Mouse (Mus musculus): Measurements from ENCODE around the gene Isyna1. TPM values are rescaled to one million over a fixed set of nuclear protein-coding genes. Genes with fewer than 3 reads are reported as not detected.

Gene Isyna1
- polyA plus RNA-seq (2014; fragmentation: Nextera tagmentation; extraction: Ambion mirVana), result 100 and 114 TPM in 2 replicates

DNA sequence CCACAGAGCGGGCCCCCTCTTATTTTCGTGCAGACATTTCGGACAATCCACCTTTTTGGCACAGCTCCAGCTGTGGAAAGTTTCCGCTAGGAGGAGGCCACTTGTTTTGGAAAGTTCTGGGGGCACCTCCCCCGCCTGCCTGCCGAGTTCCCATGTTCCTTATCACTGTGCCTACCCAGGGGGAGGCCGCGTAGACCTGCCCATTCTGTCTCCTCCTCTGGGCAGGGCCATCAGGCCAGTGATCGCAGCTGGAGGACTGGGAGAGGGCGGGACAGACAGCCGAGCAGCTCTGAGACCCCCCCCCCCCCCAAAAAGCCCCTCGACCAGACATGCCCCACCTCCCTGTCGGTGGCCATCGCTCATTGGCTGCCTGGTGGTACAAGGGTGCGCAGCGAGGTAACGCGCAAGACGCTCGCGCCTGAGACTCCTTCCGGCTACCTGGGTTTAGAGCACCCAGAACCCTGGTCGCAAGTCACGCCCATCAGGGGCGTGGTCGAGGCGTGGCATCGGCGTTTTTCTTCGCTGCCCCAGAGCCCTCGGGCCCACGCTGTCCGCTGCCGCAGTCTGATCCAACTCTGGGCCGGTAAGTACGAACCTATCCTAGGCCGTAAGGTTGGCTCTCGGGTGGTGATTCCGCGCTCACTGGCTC lies at the start of gene Isyna1:
Gene Isyna1, plus strand, starts transcription at position 413 of the 649 bp plus-strand sequence.
- WGBS, result under 1% methylated on average over 40 of the region's 40 CpGs
- peak; percentile 96 for DNase-seq (ENCODE audit: low spot score)
- Histone ChIP-seq H3K9ac (ENCODE audit: low read length) (peak within 1 kb of the TSS; percentile 67), H3K4me3 (ENCODE audit: low read depth, low read length) (peak within 1 kb of the TSS; percentile 63), H3K4me2 (ENCODE audit: low read depth, severe bottlenecking) (peak within 1 kb of the TSS; percentile 95), H3K27ac (replicated peaks; ENCODE audit: low read depth, low read length) (peak within 1 kb of the TSS; percentile 72), H3K36me3 (ENCODE audit: control insufficient read depth, insufficient read depth, low read length) (peaks cover 11% of the 10 kb centered on the region), H3K4me1 (ENCODE audit: control insufficient read depth, insufficient read depth, low read length) (peaks cover 36% of the 10 kb centered on the region), H3K27me3 (ENCODE audit: control insufficient read depth, insufficient read depth, low read length) (0 out of 2 replicates have a peak, but pooled peaks cover 2% of the 10 kb centered on the region), H3K9me3 (ENCODE audit: control insufficient read depth, low read length) (no peaks in the 10 kb centered on the region)
- peak; percentile 88 for ATAC-seq (ENCODE audit: insufficient number of reproducible peaks, low FRiP score, low TSS enrichment, low read depth)

- WGBS, result 90% methylated on average over 4 of the region's 4 CpGs
- no peak for ATAC-seq (ENCODE audit: insufficient number of reproducible peaks, low FRiP score, low TSS enrichment, low read depth)
- no peaks in the 10 kb centered on the region for H3K4me1 ChIP-seq (ENCODE audit: control insufficient read depth, insufficient read depth, low read length)
Measured at GRCm38 (mm10) chr8:70546412-70546811, 47.8 kb upstream of the Isyna1 start.

GRCm38 (mm10) chr8:70547762-70548161 lies 46.4 kb upstream of the Isyna1 start:
- Histone ChIP-seq H3K9ac (ENCODE audit: low read length) (no peak overlapping the region), H3K27me3 (ENCODE audit: control insufficient read depth, insufficient read depth, low read length) (no peaks in the 10 kb centered on the region), H3K4me3 (ENCODE audit: low read depth, low read length) (no peak overlapping the region), H3K36me3 (ENCODE audit: control insufficient read depth, insufficient read depth, low read length) (no peaks in the 10 kb centered on the region; the same call in 1 of the 2 replicates), H3K4me1 (ENCODE audit: control insufficient read depth, insufficient read depth, low read length) (no peaks in the 10 kb centered on the region), H3K9me3 (ENCODE audit: control insufficient read depth, low read length) (no peaks in the 10 kb centered on the region), H3K27ac (replicated peaks; ENCODE audit: low read depth, low read length) (no peak overlapping the region), H3K4me2 (ENCODE audit: low read depth, severe bottlenecking) (no peak overlapping the region)
- DNase-seq (ENCODE audit: low spot score) (no peak), ATAC-seq (ENCODE audit: insufficient number of reproducible peaks, low FRiP score, low TSS enrichment, low read depth) (no peak)
- 92% methylated on average over 6 of the region's 6 CpGs for WGBS

More at GRCm38 (mm10) chr8:70546412-70546811, 47.8 kb upstream of the Isyna1 start:
- H3K9ac ChIP-seq (ENCODE audit: low read length), result no peak overlapping the region
- H3K27ac ChIP-seq (replicated peaks; ENCODE audit: low read depth, low read length), result no peak overlapping the region
- H3K36me3 ChIP-seq (ENCODE audit: control insufficient read depth, insufficient read depth, low read length), result no peaks in the 10 kb centered on the region; the same call in 1 of the 2 replicates
- no peaks in the 10 kb centered on the region for H3K9me3 ChIP-seq (ENCODE audit: control insufficient read depth, low read length)
- no peaks in the 10 kb centered on the region for H3K27me3 ChIP-seq (ENCODE audit: control insufficient read depth, insufficient read depth, low read length)
- DNase-seq (ENCODE audit: low spot score), result no peak
- no peak overlapping the region for H3K4me2 ChIP-seq (ENCODE audit: low read depth, severe bottlenecking)
- no peak overlapping the region for H3K4me3 ChIP-seq (ENCODE audit: low read depth, low read length)

GRCm38 (mm10) chr8:70549412-70550184 lies 44.6 kb upstream of the Isyna1 start:
- no peaks in the 10 kb centered on the region for H3K27me3 ChIP-seq (ENCODE audit: control insufficient read depth, insufficient read depth, low read length)
- DNase-seq (ENCODE audit: low spot score), result no peak
- H3K4me1 ChIP-seq (ENCODE audit: control insufficient read depth, insufficient read depth, low read length), result no peaks in the 10 kb centered on the region
- ATAC-seq (ENCODE audit: insufficient number of reproducible peaks, low FRiP score, low TSS enrichment, low read depth), result no peak
- no peak overlapping the region for H3K9ac ChIP-seq (ENCODE audit: low read length)
- WGBS, result 91% methylated on average over 10 of the region's 10 CpGs
- no peak overlapping the region for H3K4me3 ChIP-seq (ENCODE audit: low read depth, low read length)
- H3K36me3 ChIP-seq (ENCODE audit: control insufficient read depth, insufficient read depth, low read length), result no peaks in the 10 kb centered on the region
- H3K9me3 ChIP-seq (ENCODE audit: control insufficient read depth, low read length), result no peaks in the 10 kb centered on the region
- no peak overlapping the region for H3K4me2 ChIP-seq (ENCODE audit: low read depth, severe bottlenecking)
- H3K27ac ChIP-seq (replicated peaks; ENCODE audit: low read depth, low read length), result no peak overlapping the region

- H3K4me1 ChIP-seq (ENCODE audit: control insufficient read depth, insufficient read depth, low read length), result no peaks in the 10 kb centered on the region
- DNase-seq (ENCODE audit: low spot score) (no peak), ATAC-seq (ENCODE audit: insufficient number of reproducible peaks, low FRiP score, low TSS enrichment, low read depth) (no peak)
- H3K9ac ChIP-seq (ENCODE audit: low read length), result no peak overlapping the region
- H3K36me3 ChIP-seq (ENCODE audit: control insufficient read depth, insufficient read depth, low read length), result no peaks in the 10 kb centered on the region
- no peaks in the 10 kb centered on the region for H3K9me3 ChIP-seq (ENCODE audit: control insufficient read depth, low read length)
- H3K27ac ChIP-seq (replicated peaks; ENCODE audit: low read depth, low read length), result no peak overlapping the region
- no peak overlapping the region for H3K4me3 ChIP-seq (ENCODE audit: low read depth, low read length)
- no peaks in the 10 kb centered on the region for H3K27me3 ChIP-seq (ENCODE audit: control insufficient read depth, insufficient read depth, low read length)
- H3K4me2 ChIP-seq (ENCODE audit: low read depth, severe bottlenecking), result no peak overlapping the region
- WGBS, result 77% methylated on average over 3 of the region's 3 CpGs
Measured at GRCm38 (mm10) chr8:70551558-70552161, 42.5 kb upstream of the Isyna1 start.

- Histone ChIP-seq H3K9ac (ENCODE audit: low read length) (no peak overlapping the region), H3K9me3 (ENCODE audit: control insufficient read depth, low read length) (no peaks in the 10 kb centered on the region), H3K36me3 (ENCODE audit: control insufficient read depth, insufficient read depth, low read length) (no peaks in the 10 kb centered on the region), H3K4me2 (ENCODE audit: low read depth, severe bottlenecking) (no peak overlapping the region), H3K27ac (replicated peaks; ENCODE audit: low read depth, low read length) (no peak overlapping the region), H3K4me1 (ENCODE audit: control insufficient read depth, insufficient read depth, low read length) (no peaks in the 10 kb centered on the region), H3K4me3 (ENCODE audit: low read depth, low read length) (no peak overlapping the region), H3K27me3 (ENCODE audit: control insufficient read depth, insufficient read depth, low read length) (no peaks in the 10 kb centered on the region)
- WGBS, result 67% methylated on average over 1 of the region's 1 CpGs
- ATAC-seq (ENCODE audit: insufficient number of reproducible peaks, low FRiP score, low TSS enrichment, low read depth) (no peak), DNase-seq (ENCODE audit: low spot score) (no peak)
Measured at GRCm38 (mm10) chr8:70552836-70553235, 41.3 kb upstream of the Isyna1 start.

DNA sequence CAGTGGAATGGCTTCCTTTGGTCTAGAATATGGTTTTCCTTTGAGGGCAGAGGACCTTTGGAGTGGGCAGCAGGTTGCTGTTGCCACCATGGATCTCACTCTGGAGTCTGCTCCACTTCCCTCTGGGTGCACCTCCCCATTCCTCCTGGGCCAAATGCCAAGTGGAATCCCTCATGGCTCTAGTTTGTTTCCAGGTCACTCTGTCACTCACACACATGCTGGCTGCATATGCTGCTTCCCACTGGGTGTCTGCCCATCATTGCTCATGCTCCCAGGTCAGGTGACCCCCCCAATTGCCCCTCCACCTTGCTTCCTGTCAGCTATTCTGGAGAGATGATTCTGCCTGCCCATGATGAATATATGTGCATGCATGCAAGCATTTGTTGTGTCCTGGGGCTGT lies 40.4 kb upstream of the Isyna1 start:
- Histone ChIP-seq H3K4me1 (ENCODE audit: control insufficient read depth, insufficient read depth, low read length) (no peaks in the 10 kb centered on the region), H3K27ac (replicated peaks; ENCODE audit: low read depth, low read length) (no peak overlapping the region), H3K27me3 (ENCODE audit: control insufficient read depth, insufficient read depth, low read length) (no peaks in the 10 kb centered on the region), H3K4me3 (ENCODE audit: low read depth, low read length) (no peak overlapping the region), H3K4me2 (ENCODE audit: low read depth, severe bottlenecking) (no peak overlapping the region), H3K9me3 (ENCODE audit: control insufficient read depth, low read length) (no peaks in the 10 kb centered on the region), H3K9ac (ENCODE audit: low read length) (no peak overlapping the region), H3K36me3 (ENCODE audit: control insufficient read depth, insufficient read depth, low read length) (no peaks in the 10 kb centered on the region)
- DNase-seq (ENCODE audit: low spot score) (no peak), ATAC-seq (ENCODE audit: insufficient number of reproducible peaks, low FRiP score, low TSS enrichment, low read depth) (no peak)

DNA sequence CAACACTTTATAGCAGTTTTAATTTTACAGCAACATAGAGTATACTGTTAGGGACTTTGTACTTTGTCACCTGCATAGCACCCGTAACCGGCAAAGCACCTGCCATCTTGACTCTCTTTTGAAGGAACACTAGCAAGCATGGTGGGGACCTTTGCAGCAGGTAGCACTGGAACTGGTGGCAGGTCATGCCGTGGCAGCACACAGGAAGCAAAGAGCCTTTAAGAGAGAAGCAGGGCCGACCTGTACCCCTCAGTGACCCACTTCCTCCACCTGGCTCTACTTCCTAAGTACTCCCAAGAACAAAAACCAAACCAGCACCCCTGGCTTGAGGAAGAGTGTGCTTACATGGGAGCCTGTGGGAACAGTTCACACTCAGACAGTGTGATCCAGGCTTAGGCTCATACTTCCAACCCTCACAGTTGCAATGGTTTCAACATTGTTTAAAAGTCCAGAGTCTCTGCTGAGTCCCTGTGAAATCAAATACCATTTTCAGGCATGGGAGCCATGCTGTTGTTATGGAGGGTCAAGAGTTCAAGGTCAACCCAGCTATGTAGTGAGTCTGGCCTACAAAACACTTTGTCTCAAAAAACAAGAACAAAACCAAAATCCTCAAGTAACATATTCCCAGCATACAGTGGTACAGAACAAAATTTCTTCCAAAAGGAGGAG lies 39.0 kb upstream of the Isyna1 start:
- Histone ChIP-seq H3K27ac (replicated peaks; ENCODE audit: low read depth, low read length) (no peak overlapping the region), H3K4me3 (ENCODE audit: low read depth, low read length) (no peak overlapping the region), H3K36me3 (ENCODE audit: control insufficient read depth, insufficient read depth, low read length) (no peaks in the 10 kb centered on the region), H3K9ac (ENCODE audit: low read length) (no peak overlapping the region), H3K4me1 (ENCODE audit: control insufficient read depth, insufficient read depth, low read length) (no peaks in the 10 kb centered on the region), H3K27me3 (ENCODE audit: control insufficient read depth, insufficient read depth, low read length) (no peaks in the 10 kb centered on the region), H3K4me2 (ENCODE audit: low read depth, severe bottlenecking) (no peak overlapping the region), H3K9me3 (ENCODE audit: control insufficient read depth, low read length) (no peaks in the 10 kb centered on the region)
- ATAC-seq (ENCODE audit: insufficient number of reproducible peaks, low FRiP score, low TSS enrichment, low read depth) (no peak), DNase-seq (ENCODE audit: low spot score) (no peak)
- WGBS, result 94% methylated on average over 4 of the region's 4 CpGs
